Mouse (Mus musculus) C2C12 (cell line): ENCODE measurements around the gene Serpinb1a. TPM values are rescaled to one million over a fixed set of nuclear protein-coding genes. Genes with fewer than 3 reads are reported as not detected.

Experiments
- H3K27me3 ChIP-seq: one replicate; pipeline ENCODE4 v1.6.1; 2011; ENCODE audit not compliant: control insufficient read depth, insufficient read depth, insufficient read length
- H3K36me3 ChIP-seq: one replicate; pipeline ENCODE4 v1.6.1; 2011; ENCODE audit not compliant: control insufficient read depth, insufficient read depth
- H3K4me3 ChIP-seq: one replicate; pipeline ENCODE4 v1.5.1; 2011; ENCODE audit warnings: mild to moderate bottlenecking, control low read depth; ENCODE audit not compliant: poor library complexity, insufficient read depth, severe bottlenecking
- H3K79me2 ChIP-seq: one replicate; pipeline ENCODE4 v1.6.1; 2011; ENCODE audit not compliant: control insufficient read depth, insufficient read depth
- H3K79me3 ChIP-seq: one replicate; pipeline ENCODE4 v1.6.1; 2011; ENCODE audit warnings: low read depth, control low read depth
- H3ac ChIP-seq: one replicate; pipeline ENCODE3; 2011; ENCODE audit warnings: low read depth; ENCODE audit not compliant: control insufficient read depth, insufficient read length
- CEBPB ChIP-seq: IDR thresholded peaks from one replicate; pipeline ENCODE4 v1.6.1; 2011; ENCODE audit warnings: low read depth, mild to moderate bottlenecking, control low read depth, moderate library complexity
- CTCF ChIP-seq: IDR thresholded peaks from one replicate; pipeline ENCODE4 v1.5.1; 2011; ENCODE audit not compliant: control insufficient read depth, insufficient read depth, insufficient read length
- FOSL1 ChIP-seq: IDR thresholded peaks from one replicate; pipeline ENCODE4 v1.8.0; 2011; ENCODE audit warnings: mild to moderate bottlenecking, low read length; ENCODE audit not compliant: poor library complexity, insufficient read depth, severe bottlenecking
- MAX ChIP-seq: IDR thresholded peaks from one replicate; pipeline ENCODE4 v1.6.1; 2011; ENCODE audit warnings: mild to moderate bottlenecking, control low read depth
- MYOD1 ChIP-seq: IDR thresholded peaks from one replicate; pipeline ENCODE4 v1.6.1; 2011; ENCODE audit warnings: low read depth; ENCODE audit not compliant: control insufficient read depth, insufficient read length
- MYOG ChIP-seq: IDR thresholded peaks from one replicate; pipeline ENCODE4 v1.6.1; 2011; ENCODE audit not compliant: control insufficient read depth, insufficient read length; ENCODE audit errors: extremely low read depth
- USF1 ChIP-seq: IDR thresholded peaks from one replicate; pipeline ENCODE4 v1.6.1; 2011; ENCODE audit warnings: low read depth, mild to moderate bottlenecking, control low read depth, moderate library complexity
- polyA plus RNA-seq: library from polyadenylated mRNA; unstranded; fragments of >200 nt; fragmentation: generic; extraction: Trizol; gene quantifications from one replicate; pipeline ENCODE4 v1.2.1, GENCODE M21; 2012; ENCODE audit warnings: missing spikeins

Gene Serpinb1a
- polyA plus RNA-seq, 1 experiment, result 5.7 TPM

- H3K79me3 ChIP-seq, result no peaks in the 10 kb centered on the region
- H3K36me3 ChIP-seq, result no peaks in the 10 kb centered on the region
- H3K4me3 ChIP-seq, result no peak overlapping the region
- H3ac ChIP-seq, result no peak overlapping the region
- no peaks in the 10 kb centered on the region for H3K27me3 ChIP-seq
- H3K79me2 ChIP-seq, result no peaks in the 10 kb centered on the region
- TF ChIP-seq MAX (no peak), MYOD1 (no peak), FOSL1 (no peak), CTCF (no peak), CEBPB (no peak), MYOG (no peak), USF1 (no peak)
Observed at GRCm38 (mm10) chr13:32797085-32797484, 53.9 kb downstream of the Serpinb1a start.

GRCm38 (mm10) chr13:32795166-32795565 lies 55.8 kb downstream of the Serpinb1a start:
- H3K27me3 ChIP-seq, result no peaks in the 10 kb centered on the region
- no peaks in the 10 kb centered on the region for H3K36me3 ChIP-seq
- no peaks in the 10 kb centered on the region for H3K79me2 ChIP-seq
- no peak overlapping the region for H3ac ChIP-seq
- no peaks in the 10 kb centered on the region for H3K79me3 ChIP-seq
- H3K4me3 ChIP-seq, result no peak overlapping the region
- no peak for TF ChIP-seq FOSL1
- no peak for TF ChIP-seq MYOG
- no peak for TF ChIP-seq USF1
- no peak for TF ChIP-seq CEBPB
- no peak for TF ChIP-seq CTCF
- TF ChIP-seq MAX, result no peak
- TF ChIP-seq MYOD1, result no peak

- H3K79me2 ChIP-seq, result no peaks in the 10 kb centered on the region
- TF ChIP-seq CEBPB (no peak), FOSL1 (no peak), USF1 (no peak), MYOD1 (no peak), MYOG (no peak), CTCF (no peak), MAX (no peak)
- no peaks in the 10 kb centered on the region for H3K36me3 ChIP-seq
- H3K27me3 ChIP-seq, result no peaks in the 10 kb centered on the region
- H3K79me3 ChIP-seq, result no peaks in the 10 kb centered on the region
- H3ac ChIP-seq, result no peak overlapping the region
- H3K4me3 ChIP-seq, result no peak overlapping the region
Observed at GRCm38 (mm10) chr13:32794619-32795018, 56.4 kb downstream of the Serpinb1a start.

Other genes with a start within 250 kb of the Serpinb1a start
- 15.0 TPM for gene Mylk4, start 67.2 kb downstream of the Serpinb1a start, polyA plus RNA-seq
- gene Wrnip1, start 49.1 kb downstream of the Serpinb1a start, polyA plus RNA-seq, result 42.1 TPM
- gene D930007J09Rik, start 48.3 kb downstream of the Serpinb1a start, polyA plus RNA-seq, result not detected
- 0.04 TPM for gene Serpinb1c, start 47.0 kb upstream of the Serpinb1a start, polyA plus RNA-seq
- gene Serpinb6b, start 114.0 kb upstream of the Serpinb1a start, polyA plus RNA-seq, result 1.0 TPM
- gene Serpinb9, start 152.1 kb upstream of the Serpinb1a start, polyA plus RNA-seq, result 4.0 TPM
- gene Serpinb9b, start 176.2 kb upstream of the Serpinb1a start, polyA plus RNA-seq, result 1.1 TPM
- 0.11 TPM for gene Serpinb1b, start 227.4 kb upstream of the Serpinb1a start, polyA plus RNA-seq